Mouse (Mus musculus): ENCODE measurements at regions not wholly inside any gene's neighbourhood (a gene's known extent, or its start where the extent isn't known, plus 50 kb on each side); places are given as distances from the start of the nearest gene placed in this dataset.

DNA sequence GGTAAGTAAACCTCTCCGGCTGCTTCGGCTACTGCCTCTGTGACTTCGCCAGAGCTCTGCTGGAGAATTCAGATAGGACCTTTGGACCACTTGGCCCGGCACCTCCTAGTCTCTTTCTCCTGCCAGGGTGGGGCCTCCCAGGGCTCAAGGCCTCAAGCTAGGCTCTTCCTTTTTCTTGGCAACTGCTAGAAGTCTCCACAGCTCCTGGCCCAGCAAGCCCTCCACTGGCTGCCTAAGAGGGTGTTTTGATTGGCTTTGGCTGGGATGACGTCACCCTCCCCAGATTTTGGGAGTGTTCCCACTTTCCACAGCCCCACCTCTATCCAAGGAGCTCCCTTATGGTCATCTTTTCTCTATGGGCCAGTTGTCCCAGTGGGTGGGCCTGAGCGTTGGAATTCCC, 949.4 kb downstream of the 4930447A16Rik start:
- ATAC-seq (ENCODE audit: insufficient number of reproducible peaks, low FRiP score, low TSS enrichment, low read depth) (no peak), DNase-seq (ENCODE audit: low spot score) (no peak)
- Histone ChIP-seq H3K36me3 (ENCODE audit: control insufficient read depth, insufficient read depth, low read length) (no peaks in the 10 kb centered on the region), H3K4me2 (ENCODE audit: low read depth, severe bottlenecking) (no peak overlapping the region), H3K27me3 (ENCODE audit: control insufficient read depth, insufficient read depth, low read length) (no peaks in the 10 kb centered on the region), H3K27ac (replicated peaks; ENCODE audit: low read depth, low read length) (no peak overlapping the region), H3K4me1 (ENCODE audit: control insufficient read depth, insufficient read depth, low read length) (no peaks in the 10 kb centered on the region), H3K4me3 (ENCODE audit: low read depth, low read length) (no peak overlapping the region), H3K9ac (ENCODE audit: low read length) (no peak overlapping the region), H3K9me3 (ENCODE audit: control insufficient read depth, low read length) (no peaks in the 10 kb centered on the region)
- WGBS = 84% methylated on average over 6 of the region's 6 CpGs

GRCm38 (mm10) chr15:38378106-38378505, 952.8 kb downstream of the 4930447A16Rik start:
- H3K27ac ChIP-seq (replicated peaks; ENCODE audit: low read depth, low read length) = no peak overlapping the region
- H3K9me3 ChIP-seq (ENCODE audit: control insufficient read depth, low read length) = no peaks in the 10 kb centered on the region
- no peaks in the 10 kb centered on the region for H3K36me3 ChIP-seq (ENCODE audit: control insufficient read depth, insufficient read depth, low read length)
- no peaks in the 10 kb centered on the region for H3K27me3 ChIP-seq (ENCODE audit: control insufficient read depth, insufficient read depth, low read length)
- no peak overlapping the region for H3K4me3 ChIP-seq (ENCODE audit: low read depth, low read length)
- WGBS = 80% methylated on average over 8 of the region's 8 CpGs
- DNase-seq (ENCODE audit: low spot score) = no peak
- ATAC-seq (ENCODE audit: insufficient number of reproducible peaks, low FRiP score, low TSS enrichment, low read depth) = no peak
- H3K4me2 ChIP-seq (ENCODE audit: low read depth, severe bottlenecking) = no peak overlapping the region
- H3K9ac ChIP-seq (ENCODE audit: low read length) = no peak overlapping the region
- H3K4me1 ChIP-seq (ENCODE audit: control insufficient read depth, insufficient read depth, low read length) = no peaks in the 10 kb centered on the region

DNA sequence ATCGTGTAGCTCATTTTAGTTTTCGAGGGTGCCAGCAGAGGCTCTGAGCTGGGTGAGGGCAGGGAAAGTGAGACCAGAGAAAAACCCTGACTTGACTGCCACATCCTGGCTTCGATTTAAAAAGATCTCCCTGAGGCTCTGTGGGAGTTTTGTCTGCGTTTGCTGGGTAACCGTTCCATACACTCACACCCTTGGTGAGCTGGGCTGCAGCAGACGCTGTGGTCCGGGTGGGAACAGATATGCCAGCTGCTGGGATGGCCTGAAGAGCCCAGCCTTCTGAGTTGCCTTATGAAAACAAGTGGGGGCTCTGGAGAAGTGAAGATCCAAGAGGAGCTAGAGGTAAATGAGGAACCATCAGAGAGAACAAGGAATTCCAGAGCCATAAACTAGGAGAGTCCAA, 962.3 kb downstream of the 4930447A16Rik start:
- WGBS = 73% methylated on average over 7 of the region's 7 CpGs
- Histone ChIP-seq H3K27me3 (ENCODE audit: control insufficient read depth, insufficient read depth, low read length) (no peaks in the 10 kb centered on the region; the same call in 1 of the 2 replicates), H3K36me3 (ENCODE audit: control insufficient read depth, insufficient read depth, low read length) (no peaks in the 10 kb centered on the region)

GRCm38 (mm10) chr15:38388436-38388835, 963.1 kb downstream of the 4930447A16Rik start:
- DNase-seq (ENCODE audit: low spot score) (no peak), ATAC-seq (ENCODE audit: insufficient number of reproducible peaks, low FRiP score, low TSS enrichment, low read depth) (no peak)
- H3K9ac ChIP-seq (ENCODE audit: low read length) = no peak overlapping the region
- WGBS = 93% methylated on average over 7 of the region's 7 CpGs
- H3K4me2 ChIP-seq (ENCODE audit: low read depth, severe bottlenecking) = no peak overlapping the region
- no peaks in the 10 kb centered on the region for H3K9me3 ChIP-seq (ENCODE audit: control insufficient read depth, low read length)
- H3K27me3 ChIP-seq (ENCODE audit: control insufficient read depth, insufficient read depth, low read length) = no peaks in the 10 kb centered on the region; the same call in 1 of the 2 replicates
- no peak overlapping the region for H3K4me3 ChIP-seq (ENCODE audit: low read depth, low read length)
- H3K4me1 ChIP-seq (ENCODE audit: control insufficient read depth, insufficient read depth, low read length) = 0 out of 2 replicates have a peak, but pooled peaks cover 6% of the 10 kb centered on the region
- H3K27ac ChIP-seq (replicated peaks; ENCODE audit: low read depth, low read length) = no peak overlapping the region
- H3K36me3 ChIP-seq (ENCODE audit: control insufficient read depth, insufficient read depth, low read length) = no peaks in the 10 kb centered on the region

More for the DNA sequence above, 962.3 kb downstream of the 4930447A16Rik start:
- H3K4me1 ChIP-seq (ENCODE audit: control insufficient read depth, insufficient read depth, low read length) = 0 out of 2 replicates have a peak, but pooled peaks cover 6% of the 10 kb centered on the region
- DNase-seq (ENCODE audit: low spot score) (no peak), ATAC-seq (ENCODE audit: insufficient number of reproducible peaks, low FRiP score, low TSS enrichment, low read depth) (no peak)
- no peak overlapping the region for H3K4me3 ChIP-seq (ENCODE audit: low read depth, low read length)
- H3K9ac ChIP-seq (ENCODE audit: low read length) = no peak overlapping the region
- H3K9me3 ChIP-seq (ENCODE audit: control insufficient read depth, low read length) = no peaks in the 10 kb centered on the region
- no peak overlapping the region for H3K4me2 ChIP-seq (ENCODE audit: low read depth, severe bottlenecking)
- H3K27ac ChIP-seq (replicated peaks; ENCODE audit: low read depth, low read length) = no peak overlapping the region

GRCm38 (mm10) chr15:38390450-38390849, 965.1 kb downstream of the 4930447A16Rik start:
- ATAC-seq (ENCODE audit: insufficient number of reproducible peaks, low FRiP score, low TSS enrichment, low read depth) (no peak), DNase-seq (ENCODE audit: low spot score) (no peak)
- H3K4me2 ChIP-seq (ENCODE audit: low read depth, severe bottlenecking) = no peak overlapping the region
- H3K27me3 ChIP-seq (ENCODE audit: control insufficient read depth, insufficient read depth, low read length) = no peaks in the 10 kb centered on the region
- no peak overlapping the region for H3K27ac ChIP-seq (replicated peaks; ENCODE audit: low read depth, low read length)
- H3K36me3 ChIP-seq (ENCODE audit: control insufficient read depth, insufficient read depth, low read length) = no peaks in the 10 kb centered on the region
- no peak overlapping the region for H3K4me3 ChIP-seq (ENCODE audit: low read depth, low read length)
- H3K9ac ChIP-seq (ENCODE audit: low read length) = no peak overlapping the region
- no peaks in the 10 kb centered on the region for H3K4me1 ChIP-seq (ENCODE audit: control insufficient read depth, insufficient read depth, low read length)
- no peaks in the 10 kb centered on the region for H3K9me3 ChIP-seq (ENCODE audit: control insufficient read depth, low read length)
- 94% methylated on average over 12 of the region's 12 CpGs for WGBS

GRCm38 (mm10) chr15:38391420-38391819, 966.1 kb downstream of the 4930447A16Rik start:
- no peaks in the 10 kb centered on the region for H3K4me1 ChIP-seq (ENCODE audit: control insufficient read depth, insufficient read depth, low read length)
- WGBS = 68% methylated on average over 6 of the region's 6 CpGs
- no peaks in the 10 kb centered on the region for H3K36me3 ChIP-seq (ENCODE audit: control insufficient read depth, insufficient read depth, low read length)
- ATAC-seq (ENCODE audit: insufficient number of reproducible peaks, low FRiP score, low TSS enrichment, low read depth) (0 out of 2 replicates have a peak, but pooled peaks have one; percentile 31), DNase-seq (ENCODE audit: low spot score) (peak; percentile 37)
- no peak overlapping the region for H3K27ac ChIP-seq (replicated peaks; ENCODE audit: low read depth, low read length)
- H3K4me2 ChIP-seq (ENCODE audit: low read depth, severe bottlenecking) = no peak overlapping the region
- H3K4me3 ChIP-seq (ENCODE audit: low read depth, low read length) = no peak overlapping the region
- H3K27me3 ChIP-seq (ENCODE audit: control insufficient read depth, insufficient read depth, low read length) = no peaks in the 10 kb centered on the region
- H3K9ac ChIP-seq (ENCODE audit: low read length) = no peak overlapping the region
- no peaks in the 10 kb centered on the region for H3K9me3 ChIP-seq (ENCODE audit: control insufficient read depth, low read length)

DNA sequence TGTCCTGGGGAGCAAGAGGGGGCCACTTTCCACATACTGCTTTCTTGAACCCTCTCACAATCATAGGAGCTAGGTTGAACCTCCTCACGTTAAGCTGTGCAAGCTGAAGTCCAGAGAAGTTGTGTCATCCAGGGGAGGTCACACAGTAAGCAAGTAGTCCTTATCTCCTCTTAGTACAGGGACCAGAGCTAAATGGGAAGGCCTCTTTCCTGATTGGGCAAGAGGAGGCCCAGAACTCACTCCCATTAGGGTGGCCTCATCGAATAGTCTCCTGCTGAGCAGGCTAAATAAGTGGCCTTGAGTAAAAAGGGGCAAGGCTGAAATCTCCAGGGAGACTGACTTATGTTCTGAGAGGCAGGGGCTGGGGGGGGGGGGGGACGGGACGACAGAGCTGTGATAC, 966.5 kb downstream of the 4930447A16Rik start:
- no peaks in the 10 kb centered on the region for H3K36me3 ChIP-seq (ENCODE audit: control insufficient read depth, insufficient read depth, low read length)
- H3K9me3 ChIP-seq (ENCODE audit: control insufficient read depth, low read length) = no peaks in the 10 kb centered on the region
- 42% methylated on average over 4 of the region's 4 CpGs for WGBS
- no peaks in the 10 kb centered on the region for H3K4me1 ChIP-seq (ENCODE audit: control insufficient read depth, insufficient read depth, low read length)
- H3K4me2 ChIP-seq (ENCODE audit: low read depth, severe bottlenecking) = no peak overlapping the region
- ATAC-seq (ENCODE audit: insufficient number of reproducible peaks, low FRiP score, low TSS enrichment, low read depth) (no peak), DNase-seq (ENCODE audit: low spot score) (no peak)
- H3K27me3 ChIP-seq (ENCODE audit: control insufficient read depth, insufficient read depth, low read length) = no peaks in the 10 kb centered on the region
- H3K27ac ChIP-seq (replicated peaks; ENCODE audit: low read depth, low read length) = no peak overlapping the region
- no peak overlapping the region for H3K9ac ChIP-seq (ENCODE audit: low read length)
- no peak overlapping the region for H3K4me3 ChIP-seq (ENCODE audit: low read depth, low read length)

DNA sequence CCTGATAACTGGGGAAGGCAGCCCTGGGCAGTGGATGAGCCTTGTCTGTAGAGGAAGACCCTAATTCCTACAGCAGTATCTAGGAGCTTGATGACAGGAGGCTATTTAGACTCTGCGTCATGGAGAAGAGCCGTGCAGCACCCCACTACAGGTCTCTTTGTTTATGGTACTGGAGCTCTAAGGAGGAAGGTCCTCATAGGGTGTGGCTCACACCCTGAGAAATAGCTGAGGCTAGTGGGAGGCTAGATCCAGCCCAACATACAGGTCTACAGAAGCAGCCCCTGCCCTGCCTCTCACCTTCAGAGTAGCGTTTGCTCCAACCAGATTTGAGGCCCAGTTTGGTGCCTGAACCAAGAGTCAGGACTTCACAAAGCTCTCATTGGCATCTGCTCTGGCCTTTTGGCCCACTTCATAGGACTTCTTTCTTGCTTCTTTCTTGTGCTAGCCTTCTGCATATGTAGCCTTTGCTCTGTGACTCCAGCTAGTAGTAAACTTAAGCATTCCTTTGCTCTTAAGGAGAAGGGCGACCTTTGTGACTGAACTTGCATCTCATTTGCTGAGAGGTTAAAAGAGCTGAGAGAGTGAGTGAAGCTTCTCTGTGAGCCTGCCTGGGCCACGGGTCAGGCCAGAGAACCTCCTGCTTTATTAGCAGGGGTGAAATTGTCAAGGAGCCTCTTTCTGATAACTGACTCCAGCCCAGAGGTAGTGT, 967.2 kb downstream of the 4930447A16Rik start:
- no peaks in the 10 kb centered on the region for H3K36me3 ChIP-seq (ENCODE audit: control insufficient read depth, insufficient read depth, low read length)
- WGBS = 55% methylated on average over 5 of the region's 5 CpGs
- no peak overlapping the region for H3K4me2 ChIP-seq (ENCODE audit: low read depth, severe bottlenecking)
- H3K27me3 ChIP-seq (ENCODE audit: control insufficient read depth, insufficient read depth, low read length) = no peaks in the 10 kb centered on the region
- no peaks in the 10 kb centered on the region for H3K9me3 ChIP-seq (ENCODE audit: control insufficient read depth, low read length)
- H3K4me1 ChIP-seq (ENCODE audit: control insufficient read depth, insufficient read depth, low read length) = no peaks in the 10 kb centered on the region
- DNase-seq (ENCODE audit: low spot score) (no peak), ATAC-seq (ENCODE audit: insufficient number of reproducible peaks, low FRiP score, low TSS enrichment, low read depth) (no peak)
- H3K9ac ChIP-seq (ENCODE audit: low read length) = no peak overlapping the region
- no peak overlapping the region for H3K4me3 ChIP-seq (ENCODE audit: low read depth, low read length)
- no peak overlapping the region for H3K27ac ChIP-seq (replicated peaks; ENCODE audit: low read depth, low read length)

GRCm38 (mm10) chr15:38398852-38399251, 973.5 kb downstream of the 4930447A16Rik start:
- H3K36me3 ChIP-seq (ENCODE audit: control insufficient read depth, insufficient read depth, low read length) = no peaks in the 10 kb centered on the region
- 86% methylated on average over 4 of the region's 4 CpGs for WGBS
- no peak overlapping the region for H3K9ac ChIP-seq (ENCODE audit: low read length)
- H3K27ac ChIP-seq (replicated peaks; ENCODE audit: low read depth, low read length) = no peak overlapping the region
- no peaks in the 10 kb centered on the region for H3K4me1 ChIP-seq (ENCODE audit: control insufficient read depth, insufficient read depth, low read length)
- H3K4me3 ChIP-seq (ENCODE audit: low read depth, low read length) = no peak overlapping the region
- H3K4me2 ChIP-seq (ENCODE audit: low read depth, severe bottlenecking) = no peak overlapping the region
- ATAC-seq (ENCODE audit: insufficient number of reproducible peaks, low FRiP score, low TSS enrichment, low read depth) (no peak), DNase-seq (ENCODE audit: low spot score) (no peak)
- H3K9me3 ChIP-seq (ENCODE audit: control insufficient read depth, low read length) = no peaks in the 10 kb centered on the region
- H3K27me3 ChIP-seq (ENCODE audit: control insufficient read depth, insufficient read depth, low read length) = no peaks in the 10 kb centered on the region
